Mouse (Mus musculus) bone marrow, adult 2 months (tissue): ENCODE measurements around the gene Klf1.

Experiments used
- CTCF ChIP-seq: fragments of 200-500 bp; IDR thresholded peaks from 2 replicates; pipeline ENCODE4 v1.5.1; 2011; ENCODE audit warnings: low read length, control low read depth; ENCODE audit not compliant: control insufficient read depth, insufficient read depth
- POLR2A ChIP-seq: fragments of 200-500 bp; IDR thresholded peaks from 2 replicates; pipeline ENCODE4 v1.6.1; 2011; ENCODE audit warnings: low read depth, mild to moderate bottlenecking, control low read depth, low read length, borderline replicate concordance; ENCODE audit not compliant: control insufficient read depth

- TF ChIP-seq CTCF (no peak), POLR2A (no peak)
Measured at GRCm38 (mm10) chr8:84934860-84935259, 33.1 kb downstream of the Klf1 start.
